Mouse (Mus musculus) layer of hippocampus, adult 9-10 months (tissue): ENCODE measurements around the gene Wbp1.
A peak's percentile ranks its signal among the peaks of the same experiment; 100 is the strongest.

Source experiments
- DNase-seq: peaks from one replicate; pipeline ENCODE4 v3.0.0; 2022; ENCODE audit warnings: low spot score

Gene Wbp1

DNA sequence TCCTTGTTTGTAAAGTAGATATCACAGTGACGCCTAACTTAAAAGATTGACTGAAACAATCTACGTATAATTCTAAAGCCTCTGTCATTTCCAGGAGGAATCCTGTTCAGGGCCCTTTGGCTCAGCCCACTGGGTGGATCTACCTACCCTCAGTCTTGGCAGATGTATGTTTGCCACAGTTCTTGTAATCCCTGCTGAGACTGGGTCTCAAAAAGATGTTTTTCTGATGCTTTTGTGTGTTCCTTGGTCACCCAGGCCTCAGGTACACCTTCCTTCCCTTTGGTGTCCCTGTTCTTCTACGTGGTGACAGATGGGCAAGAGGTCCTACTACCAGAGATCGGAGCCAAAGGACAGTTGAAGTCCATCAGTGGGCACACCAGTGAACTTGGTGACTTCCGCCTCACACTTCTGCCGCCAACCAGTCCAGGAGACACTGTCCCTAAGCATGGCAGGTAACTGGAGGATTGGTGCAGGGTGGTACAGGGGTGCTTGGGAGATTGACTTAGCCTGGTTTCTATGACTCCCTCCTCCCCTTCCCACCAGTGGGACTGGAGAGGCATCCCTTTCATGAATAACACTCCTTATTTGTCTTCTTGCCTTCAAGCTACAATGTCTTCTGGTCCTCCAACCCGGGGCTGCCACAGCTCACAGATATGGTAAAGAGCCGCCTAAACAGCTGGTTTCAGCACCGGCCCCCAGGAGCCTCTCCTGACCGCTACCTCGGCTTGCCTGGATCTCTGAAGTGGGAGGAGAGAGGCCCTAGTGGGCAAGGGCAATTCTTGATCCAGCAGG, 4.8 kb downstream of the Wbp1 start:
- DNase-seq: no peak

DNA sequence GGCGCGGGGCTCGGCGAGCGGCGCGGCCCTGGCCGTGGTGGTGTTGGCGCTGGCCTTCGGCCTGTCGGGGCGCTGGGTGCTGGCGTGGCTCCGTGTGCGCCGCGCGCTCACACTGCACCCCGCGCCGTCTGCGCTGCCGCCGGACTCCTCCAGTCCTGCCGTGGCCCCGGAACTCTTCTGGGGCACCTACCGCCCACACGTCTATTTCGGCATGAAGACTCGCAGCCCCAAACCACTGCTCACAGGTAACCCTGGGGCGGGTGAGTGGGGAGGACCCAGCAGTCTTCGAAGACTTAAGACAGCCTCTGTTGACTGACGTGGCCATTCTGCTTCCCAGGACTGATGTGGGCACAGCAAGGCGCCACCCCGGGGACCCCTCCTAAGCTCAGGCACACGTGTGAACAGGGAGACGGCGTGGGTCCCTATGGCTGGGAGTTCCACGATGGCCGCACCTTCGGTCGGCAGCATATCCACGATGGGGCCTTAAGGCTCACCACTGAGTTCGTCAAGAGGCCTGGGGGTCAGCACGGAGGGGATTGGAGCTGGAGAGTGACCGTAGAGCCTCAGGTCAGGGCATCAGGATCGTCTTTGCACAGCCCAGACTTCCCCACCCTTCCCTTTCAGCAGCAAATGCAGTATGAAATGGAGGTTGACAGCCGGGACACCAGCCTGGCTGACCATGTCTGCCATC, 5.5 kb downstream of the Wbp1 start:
- no peak for DNase-seq

GRCm38 (mm10) chr6:83115011-83115671, 6.2 kb downstream of the Wbp1 start, which contains the start of gene Mogs:
Mogs (plus strand) TSS chr6:83115496.
- DNase-seq: peak; percentile 67

DNA sequence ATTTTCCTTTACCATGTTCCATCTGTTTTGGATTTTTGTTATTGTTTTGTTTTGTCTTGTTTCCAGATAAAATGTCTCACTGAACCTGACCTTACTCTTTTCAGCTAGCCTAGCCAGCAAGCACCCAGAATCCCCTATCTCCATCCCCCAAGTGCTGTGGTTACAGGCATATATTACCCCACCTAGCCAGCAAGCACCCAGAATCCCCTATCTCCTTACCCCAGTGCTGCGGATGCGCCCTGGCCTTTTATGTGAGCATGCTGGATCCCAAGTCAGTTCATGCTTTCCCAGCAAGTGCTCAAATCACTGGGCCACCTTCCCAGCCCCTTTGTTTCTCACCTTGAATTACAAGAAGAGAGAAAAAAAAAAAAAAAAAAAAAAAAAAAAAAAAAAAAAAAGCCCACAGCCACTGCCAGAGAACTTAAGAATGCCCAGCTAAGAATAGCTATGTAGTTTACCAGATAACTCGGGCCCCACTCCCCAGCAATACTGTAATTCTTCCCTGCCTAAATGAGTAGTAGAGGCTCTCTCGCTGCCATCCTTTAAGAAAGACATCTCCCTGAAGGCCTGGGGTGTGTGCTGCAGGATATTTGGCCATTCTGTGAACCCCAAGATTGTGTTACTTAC, 9.7 kb downstream of the Wbp1 start:
- no peak for DNase-seq

GRCm38 (mm10) chr6:83108762-83109668, 12.3 kb downstream of the Wbp1 start, which contains the start of gene Mrpl53:
Mrpl53 (plus strand) TSS chr6:83109040.
- DNase-seq: no peak

DNA sequence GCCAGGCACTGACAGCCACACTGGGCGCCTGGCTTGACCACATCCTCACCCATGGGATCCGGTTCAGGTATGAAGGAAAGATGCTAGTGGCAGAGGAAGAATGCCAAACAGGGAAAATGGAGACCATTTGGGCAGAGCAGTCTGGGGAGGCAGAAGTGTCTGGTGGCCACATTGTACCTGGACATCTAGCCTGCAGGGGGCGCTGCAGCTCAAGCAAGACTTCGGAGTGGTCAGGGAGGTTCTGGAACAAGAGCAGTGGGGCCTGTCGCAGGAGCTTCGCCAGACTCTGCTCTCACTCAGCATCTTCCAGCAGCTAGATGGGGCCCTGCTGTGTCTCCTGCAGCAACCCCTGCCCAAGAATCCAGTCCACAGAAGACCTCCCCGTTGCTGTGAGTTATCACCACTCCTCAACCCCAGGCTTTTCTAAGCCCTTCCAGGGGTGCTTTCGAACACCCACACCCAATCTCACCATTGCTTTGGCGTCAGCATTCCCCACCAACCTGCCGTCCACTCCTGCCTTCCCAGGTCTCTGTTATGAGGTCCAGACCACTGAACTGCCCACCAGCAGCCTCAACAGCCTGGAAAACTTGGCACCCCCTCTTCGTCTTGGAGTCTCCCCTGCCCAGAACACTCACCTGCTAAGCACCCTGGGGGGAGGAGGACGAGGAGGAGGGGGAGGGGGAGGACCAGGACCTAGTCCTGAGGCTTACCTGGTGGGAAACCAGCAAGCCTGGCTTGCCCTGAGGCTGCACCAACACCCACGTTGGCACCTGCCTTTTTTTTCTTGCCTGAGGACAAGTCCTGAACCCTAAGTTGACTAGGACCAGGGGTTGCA, 13.6 kb downstream of the Wbp1 start:
- no peak for DNase-seq

GRCm38 (mm10) chr6:83104158-83104557, 17.2 kb downstream of the Wbp1 start:
- DNase-seq: no peak

DNA sequence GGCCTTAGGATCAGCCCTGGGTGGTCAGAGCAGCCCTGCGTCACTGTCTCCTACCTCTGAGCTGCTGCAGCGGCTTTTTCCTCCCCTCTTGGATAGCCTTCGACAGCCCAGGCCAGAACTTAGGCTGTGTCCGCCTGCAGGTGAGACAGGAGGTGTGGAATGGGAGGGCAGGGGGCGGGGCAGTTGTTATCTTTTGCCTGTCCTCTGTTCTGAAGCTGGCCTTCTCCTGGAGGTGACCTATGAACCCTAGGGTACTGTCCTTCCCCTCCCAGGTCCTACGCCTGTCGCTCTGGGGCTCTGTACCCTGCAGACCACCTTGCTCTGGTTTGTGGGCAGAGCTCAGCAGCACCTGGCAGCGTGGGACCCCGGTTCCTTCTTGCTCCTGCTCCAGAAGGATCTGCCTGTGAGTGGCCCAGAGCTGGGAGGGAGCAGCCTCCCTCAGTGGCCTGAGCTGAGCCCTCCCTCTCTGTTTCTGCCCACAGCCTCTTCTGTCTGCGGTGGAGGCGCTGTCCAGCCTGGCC, 18.2 kb downstream of the Wbp1 start:
- DNase-seq: no peak

DNA sequence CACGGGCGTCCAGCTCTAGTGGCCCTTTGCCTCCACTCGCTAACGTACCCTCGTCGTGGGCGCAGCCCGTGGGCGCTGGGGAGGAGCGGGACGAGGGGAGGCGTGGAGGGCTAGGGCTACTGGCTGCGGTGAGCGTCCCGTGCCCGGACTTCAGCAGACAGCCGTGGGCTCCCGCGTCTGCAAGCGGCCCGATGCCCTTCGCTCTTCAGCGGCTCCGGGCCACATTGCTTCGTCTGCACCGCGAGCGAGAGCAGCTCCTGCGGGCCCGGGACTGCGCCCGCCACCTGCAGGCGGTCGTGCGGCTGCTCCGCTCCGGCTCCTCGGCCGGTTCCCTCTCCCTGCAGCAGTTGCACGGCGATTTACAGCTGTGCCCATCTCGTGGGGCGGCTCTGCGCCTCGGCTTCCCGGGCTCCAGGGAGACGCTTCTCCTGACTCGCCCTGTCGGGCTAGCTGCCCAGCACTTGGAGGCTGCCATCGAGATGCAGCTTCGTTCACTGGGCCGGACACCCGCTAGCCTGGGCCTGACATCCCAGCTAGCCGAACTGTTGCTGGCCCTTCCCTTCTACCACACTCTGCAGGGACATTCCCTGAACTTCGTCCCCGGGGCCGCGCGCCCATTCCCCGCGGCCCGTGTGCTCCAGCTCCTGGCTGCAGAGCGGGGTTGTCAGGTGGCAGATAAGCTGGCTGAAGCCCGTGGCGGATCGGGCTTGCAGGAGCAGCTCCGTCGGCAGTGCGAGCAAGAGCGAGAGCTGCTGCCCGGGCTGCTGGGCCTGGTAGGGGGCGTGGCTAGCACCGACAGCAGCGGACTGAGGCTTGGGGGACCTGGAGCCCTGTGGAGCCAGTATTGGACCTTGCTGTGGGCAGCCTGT, 19.4 kb downstream of the Wbp1 start:
- DNase-seq: no peak

- peak; percentile 82 for DNase-seq
Observed at GRCm38 (mm10) chr6:83101316-83101687, 20.1 kb downstream of the Wbp1 start, which contains the start of the genes Ccdc142 and Gm42688. Ccdc142 (plus strand) TSS chr6:83101601. Gm42688 (plus strand) TSS chr6:83101617.

DNA sequence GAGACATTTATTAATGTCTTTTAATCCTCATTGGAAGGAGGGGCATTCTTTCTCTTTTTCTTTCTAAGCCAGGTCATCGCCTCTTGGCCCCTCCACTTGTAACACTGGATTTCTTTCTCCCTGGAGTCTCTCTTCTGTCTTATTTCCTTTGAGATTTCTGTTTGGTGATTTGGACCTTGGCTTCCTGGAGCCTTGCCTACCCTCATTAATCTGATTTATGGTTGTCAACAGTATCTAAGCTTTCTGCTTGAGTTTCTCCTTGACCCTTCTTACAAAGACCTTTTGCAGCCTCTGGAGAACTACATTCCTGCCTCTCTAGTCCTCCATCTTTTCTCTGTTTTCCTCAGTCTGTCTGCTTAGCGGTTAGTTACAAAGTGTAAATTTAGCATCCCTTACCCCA, 22.9 kb downstream of the Wbp1 start:
- no peak for DNase-seq

DNA sequence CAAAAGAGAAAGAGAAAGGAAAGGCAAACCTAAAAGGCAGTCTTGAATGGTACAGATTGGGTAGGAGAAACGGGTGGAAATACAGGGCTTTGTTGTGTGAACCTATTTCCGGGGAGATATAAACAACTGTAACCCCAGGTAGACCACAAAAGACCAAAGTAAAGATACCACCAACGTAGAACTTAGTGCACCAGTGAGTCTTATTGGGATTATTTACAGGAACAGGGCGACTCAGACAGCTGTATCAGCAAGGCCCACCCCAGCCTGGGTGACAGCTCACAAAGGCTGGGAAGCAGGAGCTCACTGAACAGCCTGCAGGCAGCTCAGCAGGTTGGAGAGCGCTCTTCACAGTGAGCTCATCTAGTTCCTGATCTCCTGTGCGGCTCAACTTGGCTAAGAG, 25.4 kb downstream of the Wbp1 start:
- no peak for DNase-seq

- DNase-seq: no peak
Observed at GRCm38 (mm10) chr6:83092416-83093127, 28.8 kb downstream of the Wbp1 start.

DNA sequence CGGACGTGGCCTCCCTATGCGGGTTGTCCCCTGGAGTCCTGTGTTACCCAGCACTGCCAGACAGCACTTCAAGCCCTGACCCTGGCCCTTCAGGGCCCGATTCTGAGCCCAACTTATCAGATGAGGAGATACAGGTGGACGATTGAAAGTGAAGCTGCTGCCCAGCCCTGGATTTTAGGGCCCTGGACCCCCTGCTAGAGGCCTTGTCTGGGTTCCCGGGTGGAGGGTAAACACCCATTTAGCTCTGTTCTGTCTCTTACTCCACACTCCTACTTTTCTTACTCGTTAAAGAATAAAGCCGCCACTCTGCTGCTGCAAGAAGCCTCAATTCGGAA, 33.5 kb downstream of the Wbp1 start:
- DNase-seq: no peak

DNA sequence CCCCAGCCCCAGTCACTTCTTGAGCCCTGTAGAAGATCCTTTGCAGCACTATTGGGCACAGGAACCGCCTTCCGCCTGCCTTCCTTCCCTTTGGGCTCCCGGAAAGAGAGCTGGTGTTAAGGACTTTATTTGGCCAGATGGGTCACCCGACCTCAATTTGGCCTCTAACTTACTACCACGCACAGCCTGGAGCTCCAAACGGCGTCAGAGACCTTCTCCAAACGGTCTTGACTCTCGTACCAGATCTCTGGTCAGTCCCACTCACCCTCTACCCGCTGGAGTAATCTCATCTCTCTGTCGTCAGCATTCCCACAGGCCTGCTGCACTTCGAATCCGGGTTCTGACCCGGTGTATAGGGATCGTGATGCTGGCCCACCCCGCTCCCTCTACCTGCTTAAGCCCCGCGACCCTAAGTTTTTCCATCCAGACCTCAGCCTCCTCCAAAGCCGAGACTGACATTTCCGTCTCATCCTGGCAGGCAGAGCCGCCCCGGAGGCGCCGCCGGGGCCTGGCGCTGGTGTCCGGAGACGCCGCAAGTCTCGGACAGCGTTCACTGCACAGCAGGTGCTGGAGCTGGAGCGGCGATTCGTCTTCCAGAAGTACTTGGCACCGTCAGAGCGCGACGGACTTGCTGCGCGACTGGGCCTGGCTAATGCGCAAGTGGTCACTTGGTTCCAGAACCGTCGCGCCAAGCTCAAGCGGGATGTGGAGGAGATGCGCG, 34.0 kb downstream of the Wbp1 start:
- no peak for DNase-seq

DNA sequence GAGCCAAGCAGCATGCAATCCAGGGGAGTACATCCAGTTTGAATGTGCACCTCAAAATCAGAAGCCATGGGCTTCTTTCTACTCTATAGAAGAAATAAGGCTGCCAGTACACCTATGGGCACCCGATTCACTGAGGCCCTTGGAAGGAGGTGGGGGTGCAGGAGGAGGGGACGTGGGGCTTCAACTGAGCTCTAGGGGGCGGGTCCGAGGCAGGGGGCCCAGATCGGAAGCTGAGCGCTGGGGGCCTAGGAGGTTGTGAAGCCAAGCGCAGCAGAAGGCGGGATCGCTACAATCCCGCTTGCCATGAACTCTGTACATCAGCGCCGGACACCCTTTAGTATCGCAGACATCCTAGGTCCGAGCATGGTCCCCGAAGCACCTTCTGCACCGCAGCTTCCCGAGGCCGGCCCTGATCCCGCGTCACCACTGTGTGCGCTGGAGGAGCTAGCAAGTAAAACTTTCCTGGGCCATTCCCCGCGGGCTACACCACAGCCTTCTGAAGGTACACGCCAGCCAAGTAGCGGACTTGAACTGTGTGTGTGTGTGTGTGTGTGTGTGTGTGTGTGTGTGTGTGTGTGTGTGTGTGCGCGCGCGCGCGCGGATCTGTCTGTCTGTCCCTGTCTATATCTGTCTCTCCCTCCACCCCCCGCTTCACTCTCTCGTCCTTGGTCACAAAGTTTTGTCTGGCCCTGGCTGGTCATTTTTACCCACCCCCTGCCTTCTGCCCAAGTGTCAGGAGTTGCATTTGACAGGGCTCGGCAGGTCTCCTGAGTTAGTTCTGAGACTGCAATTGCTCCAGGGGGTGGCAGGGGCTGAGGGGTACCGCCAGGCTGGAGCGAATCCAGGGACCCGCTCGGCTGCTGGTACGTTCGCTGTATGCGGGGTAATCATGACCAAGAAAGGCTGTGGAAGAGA, 35.0 kb downstream of the Wbp1 start, which contains the start of gene Lbx2:
Gene Lbx2, plus strand, starts transcription at position 247 of the 915 bp plus-strand sequence.
- DNase-seq: no peak

DNA sequence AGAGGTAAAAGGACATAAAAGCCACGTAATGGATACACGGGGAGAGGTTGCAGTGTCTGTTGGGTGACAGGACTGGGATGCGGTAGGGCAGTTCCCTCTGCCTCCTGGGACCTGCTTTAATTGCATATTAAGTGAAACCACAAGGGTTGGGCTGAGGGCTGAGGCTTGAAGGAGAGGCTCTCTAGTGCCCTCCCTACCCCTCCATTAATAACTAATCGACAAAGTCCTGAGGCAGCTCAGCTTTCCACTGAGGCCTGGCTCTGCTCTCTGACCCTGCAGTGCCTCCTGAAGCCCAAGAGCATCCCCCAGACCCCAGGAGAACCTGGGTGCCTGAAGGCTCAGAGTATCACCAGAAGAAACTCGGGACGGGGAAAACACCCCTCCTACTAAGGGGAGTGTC, 36.9 kb downstream of the Wbp1 start:
- DNase-seq: no peak
